Mouse (Mus musculus) stomach, postnatal 0 days (tissue): ENCODE measurements around the gene Dmd. TPM values are rescaled to one million over a fixed set of nuclear protein-coding genes. Genes with fewer than 3 reads are reported as not detected.

Experiments
- ATAC-seq: fragments of 200-750 bp; cut with Nextera tagmentation; 2 replicates; pipeline ENCODE4 v1.8.0; 2017; ENCODE audit not compliant: low FRiP score, low TSS enrichment
- DNase-seq: peaks from one replicate; pipeline ENCODE4 v3.0.0-alpha.2; 2016; ENCODE audit warnings: low spot score
- H3K27ac ChIP-seq: fragments of 300-500 bp; sonication (generic); replicated peaks from 2 replicates; pipeline ENCODE4 v1.5.1; 2014; ENCODE audit warnings: mild to moderate bottlenecking, control low read depth
- H3K27me3 ChIP-seq: fragments of 300-500 bp; sonication (generic); 2 replicates; pipeline ENCODE4 v1.6.1; 2014; ENCODE audit warnings: low read length; ENCODE audit not compliant: control insufficient read depth, insufficient read depth
- H3K36me3 ChIP-seq: fragments of 300-500 bp; sonication (generic); 2 replicates; pipeline ENCODE4 v1.6.1; 2014; ENCODE audit warnings: low read length, mixed read lengths; ENCODE audit not compliant: control insufficient read depth, insufficient read depth
- H3K4me1 ChIP-seq: fragments of 300-500 bp; sonication (generic); replicated peaks from 2 replicates; pipeline ENCODE4 v1.6.1; 2014; ENCODE audit warnings: antibody characterized with exemption; ENCODE audit not compliant: control insufficient read depth, insufficient read depth
- H3K4me2 ChIP-seq: fragments of 300-500 bp; sonication (generic); replicated peaks from 2 replicates; pipeline ENCODE4 v1.6.1; 2014; ENCODE audit warnings: low read depth, mild to moderate bottlenecking, control low read depth, moderate library complexity
- H3K4me3 ChIP-seq: fragments of 300-500 bp; sonication (generic); 2 replicates; pipeline ENCODE4 v1.5.1; 2014; ENCODE audit warnings: low read depth, low read length, control low read depth
- H3K9ac ChIP-seq: fragments of 300-500 bp; sonication (generic); 2 replicates; pipeline ENCODE4 v1.6.1; 2014; ENCODE audit warnings: mild to moderate bottlenecking, low read length, control low read depth, mixed read lengths
- H3K9me3 ChIP-seq: fragments of 300-500 bp; sonication (generic); 2 replicates; pipeline ENCODE4 v1.6.1; 2016; ENCODE audit warnings: low read length; ENCODE audit not compliant: control insufficient read depth
- CTCF ChIP-seq: IDR thresholded peaks from 2 replicates; pipeline ENCODE4 v1.5.1; 2016; ENCODE audit warnings: antibody characterized with exemption, low read depth, mild to moderate bottlenecking, moderate library complexity
- EP300 ChIP-seq: optimal IDR thresholded peaks from 2 replicates; pipeline ENCODE3; 2016; ENCODE audit warnings: antibody characterized with exemption
- WGBS: fragments of 180-500 bp; shearing (Covaris S2); extraction: QIAGEN DNeasy Blood & Tissue Kit; methylation state at CpG from one replicate; pipeline ENCODE4 v1.1.7; 2014; 5-methylcytosine and 5-hydroxymethylcytosine counted together
- polyA plus RNA-seq: library from polyadenylated mRNA; unstranded; fragments of >200 nt; fragmentation: Nextera tagmentation; extraction: Ambion mirVana; gene quantifications from 2 replicates; pipeline ENCODE4 v1.2.1, GENCODE M21; 2015

Dmd gene
- polyA plus RNA-seq, 1 experiment from 2014 or later: 15.5 TPM

- no peak overlapping the region for H3K9ac ChIP-seq
- H3K4me2 ChIP-seq: no peak overlapping the region
- ATAC-seq (no peak), DNase-seq (no peak)
- no peaks in the 10 kb centered on the region for H3K9me3 ChIP-seq
- no peak overlapping the region for H3K27ac ChIP-seq
- H3K4me3 ChIP-seq: no peak overlapping the region
- 89% methylated on average over 1 of the region's 1 CpGs for WGBS
- H3K4me1 ChIP-seq: no peaks in the 10 kb centered on the region
- TF ChIP-seq EP300 (no peak), CTCF (no peak)
- no peaks in the 10 kb centered on the region for H3K27me3 ChIP-seq
- H3K36me3 ChIP-seq: no peaks in the 10 kb centered on the region
These were observed 1603.3 kb downstream of the Dmd start for GRCm38 (mm10) chrX:84551995-84552394.

GRCm38 (mm10) chrX:84553441-84553840, 1604.8 kb downstream of the Dmd start:
- DNase-seq: no peak
- WGBS: 12% methylated on average over 1 of the region's 1 CpGs
- no peaks in the 10 kb centered on the region for H3K9me3 ChIP-seq
- no peak for ATAC-seq
- no peaks in the 10 kb centered on the region for H3K4me1 ChIP-seq
- no peak overlapping the region for H3K4me2 ChIP-seq
- H3K27me3 ChIP-seq: no peaks in the 10 kb centered on the region
- no peaks in the 10 kb centered on the region for H3K36me3 ChIP-seq
- no peak overlapping the region for H3K4me3 ChIP-seq
- no peak for TF ChIP-seq CTCF
- no peak for TF ChIP-seq EP300
- H3K27ac ChIP-seq: no peak overlapping the region
- H3K9ac ChIP-seq: no peak overlapping the region

GRCm38 (mm10) chrX:84598476-84598875, 1649.8 kb downstream of the Dmd start:
- Histone ChIP-seq H3K27ac (no peak overlapping the region), H3K4me2 (no peak overlapping the region), H3K9me3 (no peaks in the 10 kb centered on the region), H3K9ac (no peak overlapping the region), H3K4me1 (no peaks in the 10 kb centered on the region), H3K4me3 (no peak overlapping the region), H3K27me3 (no peaks in the 10 kb centered on the region), H3K36me3 (no peaks in the 10 kb centered on the region)
- DNase-seq (no peak), ATAC-seq (no peak)
- TF ChIP-seq EP300: no peak
- TF ChIP-seq CTCF: peak; percentile 43

- ATAC-seq: no peak
- no peak overlapping the region for H3K4me3 ChIP-seq
These were observed 1691.8 kb downstream of the Dmd start for GRCm38 (mm10) chrX:84640446-84640845.

GRCm38 (mm10) chrX:84747683-84748082, 1799.0 kb downstream of the Dmd start:
- Histone ChIP-seq H3K4me3 (no peak overlapping the region), H3K27me3 (no peaks in the 10 kb centered on the region), H3K27ac (no peak overlapping the region), H3K4me2 (no peak overlapping the region), H3K4me1 (no peaks in the 10 kb centered on the region), H3K9me3 (no peaks in the 10 kb centered on the region), H3K9ac (no peak overlapping the region), H3K36me3 (no peaks in the 10 kb centered on the region)
- no peak for ATAC-seq
- WGBS: 37% methylated on average over 4 of the region's 4 CpGs
- no peak for TF ChIP-seq CTCF
- no peak for TF ChIP-seq EP300
- DNase-seq: no peak

More at GRCm38 (mm10) chrX:84640446-84640845, 1691.8 kb downstream of the Dmd start:
- Histone ChIP-seq H3K36me3 (no peaks in the 10 kb centered on the region), H3K9me3 (no peaks in the 10 kb centered on the region), H3K9ac (no peak overlapping the region), H3K27me3 (no peaks in the 10 kb centered on the region), H3K4me2 (no peak overlapping the region), H3K27ac (no peak overlapping the region), H3K4me1 (no peaks in the 10 kb centered on the region)
- TF ChIP-seq CTCF (no peak), EP300 (no peak)
- DNase-seq: no peak

GRCm38 (mm10) chrX:84860012-84860647, 1911.5 kb downstream of the Dmd start:
- ATAC-seq (peak; percentile 77), DNase-seq (peak; percentile 32)
- no peak overlapping the region for H3K4me3 ChIP-seq
- H3K27me3 ChIP-seq: no peaks in the 10 kb centered on the region
- H3K4me1 ChIP-seq: no peaks in the 10 kb centered on the region
- TF ChIP-seq EP300 (no peak), CTCF (no peak)
- no peak overlapping the region for H3K4me2 ChIP-seq
- 19% methylated on average over 3 of the region's 3 CpGs for WGBS
- no peak overlapping the region for H3K27ac ChIP-seq
- no peaks in the 10 kb centered on the region for H3K36me3 ChIP-seq
- H3K9me3 ChIP-seq: no peaks in the 10 kb centered on the region
- no peak overlapping the region for H3K9ac ChIP-seq
